Mouse (Mus musculus): ENCODE data around the gene Rinl.

DNA sequence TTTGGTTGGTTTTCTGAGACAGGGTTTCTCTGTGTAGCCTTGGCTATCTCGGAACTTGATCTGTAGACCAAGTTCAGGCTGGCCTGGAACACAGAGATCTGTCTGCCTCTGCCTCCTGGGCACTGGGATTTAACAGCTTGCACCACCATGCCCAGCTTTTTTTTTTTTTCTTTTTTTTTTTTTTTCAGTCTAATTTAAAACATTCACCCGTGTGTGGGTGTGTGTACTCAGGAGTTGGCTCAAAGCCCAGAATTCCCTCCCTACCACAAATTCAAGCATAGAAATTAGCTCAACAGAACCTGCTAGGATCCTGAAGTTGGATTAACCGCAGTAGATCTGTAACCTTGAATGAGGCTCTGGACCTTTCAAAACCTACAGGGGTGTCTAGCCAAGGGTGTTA, 38.6 kb downstream of the Rinl start:
- TF ChIP-seq CTCF (IDR thresholded peaks at IDR 0.05; ENCODE audit: control insufficient read depth, insufficient read depth, insufficient read length) (no peak), MYOG (IDR thresholded peaks at IDR 0.05; ENCODE audit: control insufficient read depth, extremely low read depth, insufficient read length) (no peak), MAX (IDR thresholded peaks at IDR 0.05) (no peak)

All from C2C12 (cell line).